Mouse (Mus musculus) spleen, postnatal 4 days (tissue): ENCODE results near the gene Col4a4.

Experiments
- DNase-seq, 2 experiments: peaks; one replicate each; pipeline ENCODE4 v3.0.0; 2022; ENCODE audit warnings: low spot score in 2 of 2

The Col4a4 gene

GRCm38 (mm10) chr1:82586713-82587399, at the start of gene Col4a4, which contains the start of gene Col4a3:
Col4a4 (minus strand) TSS chr1:82586849.
Col4a3 (plus strand) TSS chr1:82586921.
- DNase-seq, result no peak

GRCm38 (mm10) chr1:82636321-82636720, 49.7 kb upstream of the Col4a4 start:
- DNase-seq, result no peak

GRCm38 (mm10) chr1:82635254-82635620, 48.6 kb upstream of the Col4a4 start:
- no peak for DNase-seq

- DNase-seq, result no peak
These were observed 48.0 kb upstream of the Col4a4 start for GRCm38 (mm10) chr1:82634545-82635253.

- no peak for DNase-seq
These were observed 44.6 kb upstream of the Col4a4 start for GRCm38 (mm10) chr1:82631169-82631792.

- DNase-seq, result no peak
These were observed 42.8 kb upstream of the Col4a4 start for GRCm38 (mm10) chr1:82629495-82629894.

GRCm38 (mm10) chr1:82627652-82628051, 41.0 kb upstream of the Col4a4 start:
- no peak for DNase-seq

GRCm38 (mm10) chr1:82625474-82625873, 38.8 kb upstream of the Col4a4 start:
- DNase-seq, result no peak

- DNase-seq, result no peak
These were observed 38.3 kb upstream of the Col4a4 start for GRCm38 (mm10) chr1:82624934-82625333.

GRCm38 (mm10) chr1:82619981-82620380, 33.3 kb upstream of the Col4a4 start:
- no peak for DNase-seq

- no peak for DNase-seq
These were observed 31.9 kb upstream of the Col4a4 start for GRCm38 (mm10) chr1:82618592-82618991.

GRCm38 (mm10) chr1:82618001-82618400, 31.4 kb upstream of the Col4a4 start:
- no peak for DNase-seq

- no peak for DNase-seq
These were observed 25.5 kb upstream of the Col4a4 start for GRCm38 (mm10) chr1:82612061-82612660.

- no peak for DNase-seq
These were observed 22.1 kb upstream of the Col4a4 start for GRCm38 (mm10) chr1:82608646-82609262.

- no peak for DNase-seq
These were observed 19.2 kb upstream of the Col4a4 start for GRCm38 (mm10) chr1:82605856-82606255.

GRCm38 (mm10) chr1:82605347-82605746, 18.7 kb upstream of the Col4a4 start:
- DNase-seq, result no peak

GRCm38 (mm10) chr1:82603198-82603950, 16.7 kb upstream of the Col4a4 start:
- no peak for DNase-seq

- DNase-seq, result no peak
These were observed 10.4 kb upstream of the Col4a4 start for GRCm38 (mm10) chr1:82596864-82597596.

GRCm38 (mm10) chr1:82590266-82590665, 3.6 kb upstream of the Col4a4 start:
- no peak for DNase-seq

GRCm38 (mm10) chr1:82585981-82586380, 668 bp downstream of the Col4a4 start:
- no peak for DNase-seq

- no peak for DNase-seq
These were observed 8.3 kb downstream of the Col4a4 start for GRCm38 (mm10) chr1:82578320-82578719.
